Mouse (Mus musculus) C2C12 (cell line): ENCODE measurements at regions not wholly inside any gene's neighbourhood (a gene's known extent, or its start where the extent isn't known, plus 50 kb on each side); places are given as distances from the start of the nearest gene placed in this dataset.

Experiments
- H3K27me3 ChIP-seq: one replicate; pipeline ENCODE4 v1.6.1; 2011; ENCODE audit not compliant: control insufficient read depth, insufficient read depth, insufficient read length
- H3K36me3 ChIP-seq: one replicate; pipeline ENCODE4 v1.6.1; 2011; ENCODE audit not compliant: control insufficient read depth, insufficient read depth
- H3K4me3 ChIP-seq: one replicate; pipeline ENCODE4 v1.5.1; 2011; ENCODE audit warnings: mild to moderate bottlenecking, control low read depth; ENCODE audit not compliant: poor library complexity, insufficient read depth, severe bottlenecking
- H3K79me2 ChIP-seq: one replicate; pipeline ENCODE4 v1.6.1; 2011; ENCODE audit not compliant: control insufficient read depth, insufficient read depth
- H3K79me3 ChIP-seq: one replicate; pipeline ENCODE4 v1.6.1; 2011; ENCODE audit warnings: low read depth, control low read depth
- H3ac ChIP-seq: one replicate; pipeline ENCODE3; 2011; ENCODE audit warnings: low read depth; ENCODE audit not compliant: control insufficient read depth, insufficient read length
- CEBPB ChIP-seq: IDR thresholded peaks from one replicate; pipeline ENCODE4 v1.6.1; 2011; ENCODE audit warnings: low read depth, mild to moderate bottlenecking, control low read depth, moderate library complexity
- CTCF ChIP-seq: IDR thresholded peaks from one replicate; pipeline ENCODE4 v1.5.1; 2011; ENCODE audit not compliant: control insufficient read depth, insufficient read depth, insufficient read length
- FOSL1 ChIP-seq: IDR thresholded peaks from one replicate; pipeline ENCODE4 v1.8.0; 2011; ENCODE audit warnings: mild to moderate bottlenecking, low read length; ENCODE audit not compliant: poor library complexity, insufficient read depth, severe bottlenecking
- MAX ChIP-seq: IDR thresholded peaks from one replicate; pipeline ENCODE4 v1.6.1; 2011; ENCODE audit warnings: mild to moderate bottlenecking, control low read depth
- MYOD1 ChIP-seq: IDR thresholded peaks from one replicate; pipeline ENCODE4 v1.6.1; 2011; ENCODE audit warnings: low read depth; ENCODE audit not compliant: control insufficient read depth, insufficient read length
- MYOG ChIP-seq: IDR thresholded peaks from one replicate; pipeline ENCODE4 v1.6.1; 2011; ENCODE audit not compliant: control insufficient read depth, insufficient read length; ENCODE audit errors: extremely low read depth
- USF1 ChIP-seq: IDR thresholded peaks from one replicate; pipeline ENCODE4 v1.6.1; 2011; ENCODE audit warnings: low read depth, mild to moderate bottlenecking, control low read depth, moderate library complexity

DNA sequence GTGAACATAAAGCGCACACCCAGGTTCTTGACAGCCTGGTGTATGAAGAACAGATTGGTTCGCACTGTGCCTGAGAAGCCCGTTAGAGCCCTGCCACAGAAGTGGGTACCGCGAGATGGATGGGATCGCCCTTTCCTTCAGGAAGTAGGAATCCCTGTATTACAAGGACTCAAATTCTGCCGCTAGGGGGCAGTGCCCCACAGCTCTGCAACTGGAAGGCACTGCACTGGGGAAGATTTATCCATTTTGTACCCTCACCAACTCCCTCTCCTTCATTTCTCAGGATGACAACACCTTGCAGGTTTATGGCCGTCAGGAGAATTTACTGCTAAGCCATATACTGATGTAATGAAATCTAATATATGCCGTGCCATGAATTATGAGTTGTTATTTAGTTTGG is 1094.1 kb upstream of the 2610301B20Rik start:
- Histone ChIP-seq H3K79me3 (no peaks in the 10 kb centered on the region), H3ac (no peak overlapping the region), H3K27me3 (no peaks in the 10 kb centered on the region), H3K36me3 (no peaks in the 10 kb centered on the region), H3K4me3 (no peak overlapping the region), H3K79me2 (no peaks in the 10 kb centered on the region)
- no peak for TF ChIP-seq CEBPB
- no peak for TF ChIP-seq MYOD1
- TF ChIP-seq CTCF: peak; percentile 30
- no peak for TF ChIP-seq FOSL1
- TF ChIP-seq USF1: no peak
- no peak for TF ChIP-seq MAX
- no peak for TF ChIP-seq MYOG

DNA sequence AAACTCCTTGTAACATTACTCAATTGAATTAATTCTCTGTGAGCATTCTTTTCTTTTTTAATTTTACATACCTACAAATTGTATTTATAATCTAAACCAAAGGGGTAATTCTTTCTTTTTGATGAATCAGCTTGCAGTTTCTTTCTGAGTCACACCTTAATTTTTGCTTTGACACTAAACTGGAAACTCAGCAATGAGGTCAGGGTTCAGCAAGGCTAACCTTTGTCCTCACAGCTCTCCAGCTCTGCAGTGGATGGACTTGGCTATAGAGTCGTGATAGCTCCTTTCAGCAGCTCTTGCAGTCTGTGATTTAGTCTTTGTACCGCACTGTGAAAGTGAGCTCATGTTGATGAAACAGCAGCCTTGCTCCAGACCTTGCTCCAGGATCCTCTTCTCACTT is 1093.0 kb upstream of the 2610301B20Rik start:
- no peaks in the 10 kb centered on the region for H3K79me2 ChIP-seq
- no peaks in the 10 kb centered on the region for H3K79me3 ChIP-seq
- no peak overlapping the region for H3K4me3 ChIP-seq
- no peaks in the 10 kb centered on the region for H3K36me3 ChIP-seq
- H3K27me3 ChIP-seq: no peaks in the 10 kb centered on the region
- TF ChIP-seq MYOD1: no peak
- no peak for TF ChIP-seq USF1
- no peak for TF ChIP-seq CEBPB
- TF ChIP-seq FOSL1: no peak
- TF ChIP-seq MAX: no peak
- TF ChIP-seq CTCF: no peak
- no peak for TF ChIP-seq MYOG
- no peak overlapping the region for H3ac ChIP-seq

DNA sequence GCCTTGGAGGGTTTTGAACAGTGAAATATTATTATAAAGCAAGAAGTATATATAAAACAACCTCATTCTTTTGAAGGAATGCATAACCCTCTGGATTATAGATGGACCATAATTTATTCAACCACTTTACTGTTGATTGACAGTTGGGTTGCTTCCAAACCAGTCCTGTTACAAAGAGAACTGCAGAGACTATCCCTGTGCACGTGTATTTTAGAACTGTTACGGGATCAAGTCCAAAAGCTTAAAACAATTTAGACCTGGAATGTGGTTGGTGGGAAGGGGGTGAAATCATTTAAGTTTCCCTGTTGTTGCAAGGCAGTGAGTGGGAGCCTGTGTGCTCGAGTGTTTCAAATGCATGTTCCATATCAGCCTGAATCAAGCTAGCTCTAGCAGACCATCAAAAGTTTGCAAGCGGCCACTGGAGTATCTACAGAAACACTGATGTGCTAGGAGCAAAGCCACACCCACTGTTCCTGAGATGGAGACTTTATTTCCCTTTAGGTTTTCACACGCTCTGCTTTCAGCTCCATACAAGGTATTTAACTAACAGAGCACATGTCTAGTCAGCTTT is 1086.4 kb upstream of the 2610301B20Rik start:
- TF ChIP-seq CTCF (no peak), FOSL1 (no peak)
- Histone ChIP-seq H3K36me3 (no peaks in the 10 kb centered on the region), H3K4me3 (no peak overlapping the region), H3ac (no peak overlapping the region), H3K27me3 (peaks cover 4% of the 10 kb centered on the region), H3K79me2 (no peaks in the 10 kb centered on the region), H3K79me3 (no peaks in the 10 kb centered on the region)

DNA sequence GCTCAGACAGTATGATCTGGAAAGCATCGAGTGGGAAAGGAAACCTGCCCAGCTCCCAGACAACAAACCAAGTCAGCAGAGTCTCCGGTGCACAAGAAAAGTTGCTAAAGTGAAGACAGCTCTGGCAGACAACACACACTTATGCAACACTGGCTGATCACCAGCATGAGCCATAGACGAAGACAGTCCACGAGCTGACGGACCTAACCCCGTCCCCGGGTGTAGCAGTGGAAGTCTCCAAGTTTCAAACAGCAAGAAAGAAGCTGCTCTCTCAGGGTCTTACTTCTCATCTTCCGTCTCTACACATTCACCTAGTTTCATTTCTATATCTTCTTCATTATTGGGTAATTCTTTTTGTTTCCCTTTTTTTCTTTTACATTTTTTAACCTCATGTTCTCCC is 1083.8 kb upstream of the 2610301B20Rik start:
- Histone ChIP-seq H3K36me3 (no peaks in the 10 kb centered on the region), H3K79me2 (no peaks in the 10 kb centered on the region), H3K79me3 (no peaks in the 10 kb centered on the region), H3ac (no peak overlapping the region), H3K27me3 (peaks cover 4% of the 10 kb centered on the region), H3K4me3 (no peak overlapping the region)
- no peak for TF ChIP-seq CTCF
- no peak for TF ChIP-seq MAX
- no peak for TF ChIP-seq CEBPB
- TF ChIP-seq MYOD1: no peak
- no peak for TF ChIP-seq USF1
- TF ChIP-seq FOSL1: no peak
- TF ChIP-seq MYOG: no peak
